Mouse (Mus musculus) hematopoietic stem cell, adult 5-6 weeks (primary cell): Measurements from ENCODE around the gene Gm20696. TPM values are rescaled to one million over a fixed set of nuclear protein-coding genes. Genes with fewer than 3 reads are reported as not detected.
A peak's percentile ranks its signal among the peaks of the same experiment; 100 is the strongest.

Source experiments
- ATAC-seq, 2 experiments: fragments of 125-278 bp in 1 of 2; replicated peaks in 1 of 2; 2 replicates each; pipeline ENCODE4 v1.8.0; 2016 to 2017; ENCODE audit warnings: inconsistent platforms in 2 of 2, mild to moderate bottlenecking in 2 of 2, moderate number of reproducible peaks in 2 of 2, low read depth in 1 of 2, moderate TSS enrichment in 1 of 2; ENCODE audit not compliant: low FRiP score in 2 of 2, poor library complexity in 2 of 2, severe bottlenecking in 2 of 2, insufficient read depth in 1 of 2, low TSS enrichment in 1 of 2
- total RNA-seq: library from RNA; stranded (forward); fragments of 172-1452, 232-1000 nt; gene quantifications from 2 replicates; pipeline ENCODE4 v1.2.3, GENCODE M21; 2017

Gene Gm20696
- total RNA-seq, 1 experiment from 2014 or later, result 1.9 TPM

DNA sequence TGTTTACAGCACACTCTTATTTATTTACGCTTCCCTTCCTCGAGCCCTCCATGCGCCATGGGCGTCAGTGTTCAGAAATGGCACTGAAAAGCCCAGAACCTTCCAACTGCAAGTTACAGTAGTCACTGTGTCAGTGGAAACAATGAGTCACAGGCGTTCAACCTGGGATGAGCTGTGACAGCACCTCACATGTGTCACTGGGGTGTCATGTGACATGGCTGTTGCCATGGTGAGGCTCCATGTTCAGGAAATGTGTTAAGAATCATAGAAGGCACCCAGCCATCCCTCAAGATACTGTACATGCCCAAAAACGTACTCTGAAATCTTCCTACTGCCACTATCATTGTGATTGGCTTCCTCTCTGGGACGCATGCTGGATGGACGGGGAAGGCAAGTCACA is 245.9 kb downstream of the Gm20696 start:
- no peak for ATAC-seq

GRCm38 (mm10) chr6:99412598-99412997 is 254.0 kb downstream of the Gm20696 start:
- ATAC-seq, result peak in 1 of 2 experiments; percentile 32; a peak in 1 of 4 replicates

- no peak for ATAC-seq
These were observed 257.0 kb downstream of the Gm20696 start for GRCm38 (mm10) chr6:99409602-99410001.

DNA sequence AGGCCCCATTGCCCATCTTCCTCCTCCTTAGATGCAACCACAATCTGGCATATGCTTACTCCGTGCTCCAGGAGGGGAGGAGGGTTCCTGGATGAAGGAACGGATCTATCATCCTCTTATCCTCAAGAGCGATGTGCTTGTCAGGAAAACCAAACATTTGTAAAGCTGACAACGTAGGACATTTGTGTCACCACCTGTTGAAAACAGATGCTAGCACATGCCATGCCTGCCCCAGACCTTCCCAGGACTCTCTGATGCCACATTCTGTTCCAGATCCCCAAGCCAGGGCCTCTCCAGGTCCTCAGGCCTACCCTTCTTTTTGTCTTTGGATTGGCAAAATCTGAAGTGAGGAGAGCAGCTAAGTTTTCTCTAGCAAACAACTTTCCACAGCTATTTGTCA is 257.7 kb downstream of the Gm20696 start:
- no peak for ATAC-seq

GRCm38 (mm10) chr6:99403755-99404390 is 262.7 kb downstream of the Gm20696 start:
- no peak for ATAC-seq

GRCm38 (mm10) chr6:99402941-99403340 is 263.7 kb downstream of the Gm20696 start:
- 0 out of 4 replicates have a peak, but pooled peaks of 1 of the 2 experiments have one; percentile 34 for ATAC-seq

- 0 out of 4 replicates have a peak, but pooled peaks have one; percentile 29 to 42 for ATAC-seq
These were observed 264.2 kb downstream of the Gm20696 start for GRCm38 (mm10) chr6:99402370-99402769.

DNA sequence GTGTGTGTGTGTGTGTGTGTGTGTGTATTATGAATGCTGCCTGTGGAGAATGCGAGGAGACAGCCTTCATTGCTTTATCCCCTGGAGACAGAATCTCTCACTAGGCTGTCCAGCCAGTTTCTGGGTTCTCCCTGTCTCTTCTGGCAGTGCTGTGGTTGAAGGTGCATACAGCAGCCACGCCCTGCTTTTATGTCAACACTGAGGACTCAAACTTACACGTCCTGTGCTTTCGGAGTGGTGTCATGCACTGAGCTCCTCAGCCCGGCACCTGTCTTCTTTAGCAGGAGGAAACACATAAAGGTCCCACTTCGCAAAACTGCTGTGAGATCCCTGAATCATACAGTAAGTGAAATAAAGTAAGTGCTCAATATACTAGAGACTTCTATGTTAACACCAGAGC is 264.8 kb downstream of the Gm20696 start:
- ATAC-seq, result no peak

- ATAC-seq, result peak in 1 of 2 experiments; percentile 26; a peak in 1 of 4 replicates
These were observed 265.4 kb downstream of the Gm20696 start for GRCm38 (mm10) chr6:99401211-99401610.

DNA sequence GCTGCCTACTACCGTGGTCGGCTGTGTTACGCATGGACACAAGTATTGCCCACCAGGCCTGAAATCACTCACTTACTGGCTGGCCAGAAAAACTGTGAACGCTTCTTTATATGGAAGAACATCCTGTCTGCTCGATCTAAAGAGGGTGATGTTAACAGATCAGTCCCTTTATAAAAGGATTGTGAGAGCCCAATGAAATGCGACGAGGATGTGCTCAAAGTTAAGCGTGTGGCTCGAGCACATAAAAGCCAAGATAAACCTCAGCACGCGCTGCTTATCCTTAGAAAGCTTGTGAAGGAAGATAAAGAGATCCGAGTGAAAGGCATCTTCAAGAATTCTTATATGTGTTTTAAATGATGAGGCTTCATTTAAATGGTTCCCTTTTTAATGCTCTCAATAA is 270.9 kb downstream of the Gm20696 start:
- no peak for ATAC-seq

- ATAC-seq, result no peak
These were observed 271.8 kb downstream of the Gm20696 start for GRCm38 (mm10) chr6:99394801-99395200.

GRCm38 (mm10) chr6:99392484-99392883 is 274.1 kb downstream of the Gm20696 start:
- no peak for ATAC-seq

DNA sequence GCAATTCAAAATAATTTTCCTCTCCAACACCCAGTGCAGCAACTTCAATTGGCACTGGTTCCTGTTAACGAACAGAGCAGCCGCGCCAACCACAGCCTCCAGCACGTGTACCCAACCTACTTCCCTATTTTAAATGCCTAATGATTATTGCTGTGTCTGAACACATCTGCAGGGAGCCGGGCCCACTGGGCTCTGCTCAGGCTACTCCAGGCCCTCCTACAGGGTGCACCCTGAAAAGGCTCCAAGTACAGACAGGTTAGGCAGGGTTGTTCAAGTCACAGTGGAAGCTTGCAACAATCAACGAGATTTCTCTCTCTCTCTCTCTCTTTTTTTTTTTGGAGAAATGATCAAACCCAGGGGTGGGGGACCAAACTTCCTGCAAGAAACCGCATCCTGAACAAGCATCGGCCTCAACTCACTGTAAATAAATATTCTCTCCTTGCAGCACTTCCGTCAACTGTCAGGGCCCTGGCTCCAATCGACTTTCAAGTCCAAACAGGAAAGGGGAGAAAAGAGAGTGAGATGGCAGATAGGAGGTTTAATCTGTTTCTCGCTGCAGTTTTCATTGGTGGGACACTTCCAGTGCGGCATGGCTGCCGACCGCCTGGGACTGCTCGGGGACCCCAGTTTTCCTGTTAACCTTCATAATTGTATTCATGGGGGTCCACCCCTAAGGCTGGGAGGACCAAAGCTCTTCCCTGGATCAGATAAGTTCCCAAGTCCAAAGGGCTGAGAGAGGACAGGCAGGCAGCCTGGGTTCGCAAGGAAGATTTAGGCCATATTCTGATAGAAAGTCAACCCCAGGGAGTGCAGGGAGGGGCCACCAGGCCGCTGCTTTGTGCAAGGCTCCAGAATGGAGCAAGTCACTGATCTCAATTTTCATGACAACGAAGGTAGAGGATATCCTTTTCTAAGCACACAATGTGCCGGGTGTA is 277.6 kb downstream of the Gm20696 start:
- ATAC-seq, result peak; percentile 85 to 91

DNA sequence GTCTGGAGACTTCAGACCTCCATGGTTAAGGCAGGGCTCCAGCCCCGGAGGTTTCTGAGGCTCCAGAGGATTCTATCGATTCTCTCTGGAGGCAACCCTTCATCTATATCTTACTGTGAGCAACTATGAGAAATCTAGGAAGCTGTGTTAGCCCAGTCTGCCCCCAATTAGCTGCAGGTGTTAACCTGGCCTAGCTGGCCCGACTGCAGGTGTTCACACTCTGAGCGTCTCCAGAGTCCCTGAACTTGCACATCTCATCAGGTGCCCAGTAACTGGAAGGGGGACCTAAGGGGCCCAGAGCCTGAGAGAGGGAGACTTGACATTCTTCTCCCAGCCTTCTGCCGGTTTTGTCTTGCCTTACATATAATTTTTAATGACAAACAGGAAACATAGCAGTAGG is 278.6 kb downstream of the Gm20696 start:
- ATAC-seq, result no peak

DNA sequence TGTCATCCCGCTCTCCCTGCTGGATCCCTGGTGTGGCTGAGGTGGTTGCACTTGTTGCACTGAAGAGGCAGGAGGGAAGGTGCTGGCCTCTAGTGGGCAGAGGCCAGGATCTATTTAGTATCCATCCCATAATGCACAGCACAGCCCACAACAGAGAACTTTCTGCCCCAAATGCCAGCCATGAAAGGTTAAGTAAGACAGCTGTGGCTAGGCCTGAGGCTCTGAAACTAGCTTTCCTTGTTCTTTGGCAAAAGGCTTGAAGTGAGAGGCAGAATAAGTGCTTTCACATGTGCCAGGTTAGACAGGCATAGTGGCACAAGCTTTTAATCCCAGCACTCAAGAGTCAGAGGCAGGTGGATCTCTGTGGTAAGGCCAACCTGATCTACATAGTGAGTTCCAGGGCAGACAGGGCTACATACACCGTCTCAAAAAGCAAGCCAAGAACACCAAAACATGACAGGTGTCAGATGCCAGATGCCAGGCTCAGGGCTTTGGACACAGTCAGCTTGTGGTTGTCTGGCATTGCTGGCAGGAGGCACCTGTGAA is 281.5 kb downstream of the Gm20696 start:
- ATAC-seq, result no peak

DNA sequence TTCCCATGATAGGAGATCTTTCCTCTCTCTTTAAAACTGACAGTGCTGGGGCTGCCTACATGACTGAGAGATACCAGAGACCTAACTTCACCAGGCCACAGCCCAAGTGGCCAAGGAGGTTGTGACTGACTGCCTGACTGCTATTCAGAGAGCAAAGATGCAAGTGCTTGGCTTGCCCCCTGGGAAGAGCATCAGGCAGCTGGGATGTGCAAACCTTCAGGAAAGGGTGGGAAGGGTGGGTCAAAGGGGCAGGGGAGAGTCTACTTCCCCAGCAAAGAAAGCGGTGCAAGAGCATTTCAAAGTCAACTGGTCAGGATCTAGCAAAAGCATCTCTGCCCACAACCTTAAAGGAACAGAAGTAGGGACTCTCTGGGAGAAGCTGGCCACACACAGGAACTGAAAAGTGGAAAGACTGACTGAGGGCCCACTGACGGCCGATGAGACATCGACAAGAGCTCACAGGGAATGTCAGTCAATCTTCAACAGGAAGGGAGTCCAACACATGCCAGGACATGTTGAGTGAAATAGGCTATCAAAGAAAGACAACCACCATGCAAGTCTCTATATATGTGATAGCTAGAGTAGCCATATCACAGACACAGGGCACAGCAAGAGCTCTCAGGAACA is 282.6 kb downstream of the Gm20696 start:
- ATAC-seq, result no peak

GRCm38 (mm10) chr6:99380146-99380545 is 286.5 kb downstream of the Gm20696 start:
- no peak for ATAC-seq
